Mouse (Mus musculus) myocyte (in vitro differentiated cells): ENCODE measurements around the gene Exoc7. TPM values are rescaled to one million over a fixed set of nuclear protein-coding genes. Genes with fewer than 3 reads are reported as not detected.
A peak's percentile ranks its signal among the peaks of the same experiment; 100 is the strongest.

Experiments used
- H3K27me3 ChIP-seq: one replicate; pipeline ENCODE4 v1.6.1; 2011; ENCODE audit not compliant: control insufficient read depth, insufficient read depth, insufficient read length
- H3K36me3 ChIP-seq: one replicate; pipeline ENCODE4 v1.6.1; 2011; ENCODE audit not compliant: control insufficient read depth, insufficient read depth
- H3K4me2 ChIP-seq: one replicate; pipeline ENCODE4 v1.6.1; 2011; ENCODE audit warnings: low read depth, control low read depth
- H3K4me3 ChIP-seq: one replicate; pipeline ENCODE4 v1.5.1; 2011; ENCODE audit warnings: mild to moderate bottlenecking, control low read depth, moderate library complexity
- H3K79me2 ChIP-seq: one replicate; pipeline ENCODE4 v1.6.1; 2011; ENCODE audit not compliant: control insufficient read depth, insufficient read depth
- H3ac ChIP-seq: one replicate; pipeline ENCODE4 v1.6.1; 2011; ENCODE audit not compliant: control insufficient read depth, insufficient read length
- CEBPB ChIP-seq: IDR thresholded peaks from 2 replicates; pipeline ENCODE4 v1.6.1; 2011; ENCODE audit warnings: mild to moderate bottlenecking, moderate library complexity; ENCODE audit not compliant: poor library complexity, insufficient read depth, severe bottlenecking
- E2F4 ChIP-seq: IDR thresholded peaks from one replicate; pipeline ENCODE4 v1.6.1; 2011; ENCODE audit warnings: mild to moderate bottlenecking, control low read depth, moderate library complexity; ENCODE audit not compliant: insufficient read depth
- MAX ChIP-seq: IDR thresholded peaks from one replicate; pipeline ENCODE4 v1.6.1; 2011; ENCODE audit warnings: low read depth, mild to moderate bottlenecking, control low read depth
- MYOD1 ChIP-seq, 3 experiments: IDR thresholded peaks; one replicate each; pipeline ENCODE4 v1.6.1; 2011; ENCODE audit warnings: control low read depth in 2 of 3, low read depth in 2 of 3, mild to moderate bottlenecking in 2 of 3, moderate library complexity in 1 of 3; ENCODE audit not compliant: insufficient read length in 2 of 3, control insufficient read depth in 1 of 3
- MYOG ChIP-seq, 3 experiments: IDR thresholded peaks; one replicate each; pipeline ENCODE4 v1.6.1; 2011; ENCODE audit warnings: control low read depth in 2 of 3, low read depth in 2 of 3, mild to moderate bottlenecking in 2 of 3; ENCODE audit not compliant: insufficient read length in 2 of 3, control insufficient read depth in 1 of 3, insufficient read depth in 1 of 3
- POLR2A ChIP-seq: IDR thresholded peaks from one replicate; pipeline ENCODE4 v1.6.1; 2011; ENCODE audit warnings: low read depth, mild to moderate bottlenecking, control low read depth, moderate library complexity; ENCODE audit not compliant: insufficient read length
- POLR2AphosphoS2 ChIP-seq: IDR thresholded peaks from one replicate; pipeline ENCODE4 v1.6.1; 2011; ENCODE audit warnings: low read depth, control low read depth; ENCODE audit not compliant: insufficient read length
- REST ChIP-seq: IDR thresholded peaks from one replicate; pipeline ENCODE4 v1.6.1; 2011; ENCODE audit warnings: mild to moderate bottlenecking, control low read depth, moderate library complexity; ENCODE audit not compliant: insufficient read depth, insufficient read length
- SRF ChIP-seq: IDR thresholded peaks from one replicate; pipeline ENCODE4 v1.6.1; 2011; ENCODE audit warnings: low read depth; ENCODE audit not compliant: control insufficient read depth, insufficient read length
- TCF12 ChIP-seq: IDR thresholded peaks from one replicate; pipeline ENCODE4 v1.6.1; 2011; ENCODE audit warnings: mild to moderate bottlenecking, control low read depth; ENCODE audit not compliant: poor library complexity, insufficient read depth, severe bottlenecking
- TCF3 ChIP-seq: IDR thresholded peaks from one replicate; pipeline ENCODE4 v1.6.1; 2011; ENCODE audit warnings: low read depth, control low read depth; ENCODE audit not compliant: insufficient read length
- USF1 ChIP-seq: IDR thresholded peaks from one replicate; pipeline ENCODE4 v1.6.1; 2011; ENCODE audit warnings: low read depth, mild to moderate bottlenecking, control low read depth, moderate library complexity
- polyA plus RNA-seq: library from polyadenylated mRNA; unstranded; fragments of >200 nt; fragmentation: generic; extraction: Trizol; gene quantifications from one replicate; pipeline ENCODE4 v1.2.1, GENCODE M21; 2012; ENCODE audit warnings: missing spikeins

The Exoc7 gene
- polyA plus RNA-seq, 1 experiment = 55.0 TPM

DNA sequence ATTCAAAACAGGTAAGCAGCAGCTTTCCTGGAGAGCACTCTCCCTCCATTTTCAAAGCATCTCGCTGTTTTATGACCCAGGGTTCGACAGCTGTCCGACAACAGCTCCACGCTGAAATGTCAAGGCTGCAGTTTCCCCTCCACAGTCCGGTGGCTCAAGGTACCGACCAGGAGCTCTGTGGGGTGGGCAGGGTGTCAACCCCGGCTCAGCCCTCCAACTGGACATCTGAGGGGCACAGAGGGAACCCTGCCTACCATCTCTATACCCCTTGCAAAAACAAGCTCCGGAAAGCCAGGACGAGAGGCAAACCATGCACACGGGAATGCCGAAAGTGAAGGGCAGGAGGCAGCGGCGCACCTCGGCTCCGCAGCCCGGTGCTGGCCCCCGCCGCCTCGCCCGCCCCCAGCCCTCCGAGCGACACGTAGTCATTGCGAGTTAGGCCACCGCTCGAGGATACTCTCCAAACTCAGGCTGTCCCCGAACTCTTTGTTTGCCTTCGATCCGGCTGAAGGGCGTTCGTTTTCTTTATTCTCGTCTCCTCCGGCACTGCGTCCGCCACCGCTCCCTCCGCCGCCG lies 33.5 kb downstream of the Exoc7 start:
- no peaks in the 10 kb centered on the region for H3K27me3 ChIP-seq
- peak overlapping the region; percentile 86 for H3K4me2 ChIP-seq
- H3K79me2 ChIP-seq = peaks cover 61% of the 10 kb centered on the region
- peak overlapping the region; percentile 68 for H3ac ChIP-seq
- peak overlapping the region; percentile 83 for H3K4me3 ChIP-seq
- no peak for TF ChIP-seq USF1
- no peak for TF ChIP-seq MYOD1 (IDR thresholded peaks at IDR 0.05; ENCODE audit: control insufficient read depth in 1 of 3, insufficient read length in 2 of 3, low read depth in 2 of 3)
- no peak for TF ChIP-seq MYOG (IDR thresholded peaks at IDR 0.05; ENCODE audit: control insufficient read depth in 1 of 3, insufficient read depth in 1 of 3, insufficient read length in 2 of 3, low read depth in 2 of 3)
- no peak for TF ChIP-seq E2F4
- TF ChIP-seq POLR2AphosphoS2 = no peak
- no peak for TF ChIP-seq CEBPB
- no peak for TF ChIP-seq SRF
- no peak for TF ChIP-seq TCF12
- no peak for TF ChIP-seq MAX
- no peak for TF ChIP-seq REST
- no peak for TF ChIP-seq TCF3
- no peak for TF ChIP-seq POLR2A
- peaks cover 19% of the 10 kb centered on the region for H3K36me3 ChIP-seq

DNA sequence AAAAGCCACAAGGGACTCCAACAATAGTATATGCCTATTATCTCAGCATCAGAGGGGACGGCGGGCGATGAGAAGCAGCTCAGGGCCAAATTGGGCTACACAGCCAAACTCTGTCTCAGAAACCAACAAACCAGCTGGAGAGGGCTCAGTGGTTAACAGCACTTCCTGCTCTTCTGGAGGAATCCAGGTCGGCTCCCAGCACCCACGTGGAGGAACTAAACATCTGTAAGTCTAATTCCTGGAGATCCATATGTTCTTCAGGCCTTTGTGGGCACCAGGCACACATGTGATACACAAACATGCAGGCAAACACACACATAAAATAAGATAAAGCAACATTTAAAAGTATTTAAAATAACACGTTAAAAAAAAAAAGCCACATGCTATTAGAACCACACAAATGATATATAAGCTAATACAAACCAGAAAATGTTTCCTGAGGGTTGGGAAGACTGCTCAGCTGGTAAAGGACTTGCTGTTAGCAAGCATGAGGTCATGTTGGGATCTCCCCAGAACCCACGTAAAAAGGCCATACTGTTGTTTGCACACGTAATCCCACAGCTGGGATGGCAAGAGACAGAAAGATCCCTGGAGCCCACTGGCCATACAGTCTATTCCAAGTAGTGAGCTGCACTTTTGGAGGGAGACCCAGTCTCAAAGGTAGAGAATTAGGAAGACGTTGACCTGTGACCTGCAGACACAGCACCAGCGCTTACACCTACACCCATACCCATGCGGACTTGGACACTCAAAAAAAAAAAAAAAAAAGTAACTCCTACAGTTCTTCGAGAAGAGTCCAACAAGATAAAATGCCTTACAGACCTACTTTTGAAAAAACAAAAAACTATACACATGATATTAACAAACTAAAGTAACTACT lies 34.2 kb downstream of the Exoc7 start:
- TF ChIP-seq MAX = no peak
- TF ChIP-seq MYOG (IDR thresholded peaks at IDR 0.05; ENCODE audit: control insufficient read depth in 1 of 3, insufficient read depth in 1 of 3, insufficient read length in 2 of 3, low read depth in 2 of 3) = no peak
- no peak for TF ChIP-seq TCF12
- TF ChIP-seq SRF = no peak
- TF ChIP-seq CEBPB = no peak
- TF ChIP-seq TCF3 = no peak
- no peak for TF ChIP-seq POLR2A
- TF ChIP-seq E2F4 = no peak
- TF ChIP-seq USF1 = no peak
- no peak for TF ChIP-seq REST
- TF ChIP-seq POLR2AphosphoS2 = no peak
- Histone ChIP-seq H3K4me2 (peak overlapping the region; percentile 86), H3K27me3 (no peaks in the 10 kb centered on the region), H3ac (peak overlapping the region; percentile 68), H3K36me3 (peaks cover 24% of the 10 kb centered on the region), H3K79me2 (peaks cover 61% of the 10 kb centered on the region), H3K4me3 (peak overlapping the region; percentile 83)

DNA sequence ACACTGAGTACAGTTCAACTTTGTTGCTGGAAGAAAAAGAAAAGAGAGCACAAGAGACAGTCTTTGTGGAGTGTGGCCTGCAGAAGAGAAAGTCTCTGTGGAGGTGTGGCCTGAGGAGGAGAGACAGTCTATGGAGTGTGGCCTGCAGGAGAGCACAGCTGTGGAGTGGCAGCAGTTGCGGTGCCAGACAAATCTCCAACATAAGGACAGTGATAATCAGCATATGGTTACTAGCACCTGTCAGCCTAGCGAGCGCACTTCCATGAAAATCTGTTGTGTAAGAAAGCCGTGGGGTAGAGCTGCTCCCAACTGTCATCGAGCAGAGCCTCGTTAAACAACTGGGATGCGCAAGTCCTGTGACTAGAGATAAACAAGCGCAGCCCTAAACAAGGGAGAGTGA lies 37.5 kb downstream of the Exoc7 start:
- TF ChIP-seq CEBPB = no peak
- no peak for TF ChIP-seq SRF
- no peak for TF ChIP-seq USF1
- TF ChIP-seq MYOG (IDR thresholded peaks at IDR 0.05; ENCODE audit: control insufficient read depth in 1 of 3, insufficient read depth in 1 of 3, insufficient read length in 2 of 3, low read depth in 2 of 3) = peak; percentile 1 to 95 (median 89)
- peak; percentile 52 for TF ChIP-seq TCF12
- TF ChIP-seq POLR2A = no peak
- peak; percentile 88 for TF ChIP-seq TCF3
- TF ChIP-seq MYOD1 (IDR thresholded peaks at IDR 0.05; ENCODE audit: control insufficient read depth in 1 of 3, insufficient read length in 2 of 3, low read depth in 2 of 3) = peak in 2 of 3 experiments; percentile 89 to 92
- Histone ChIP-seq H3K4me3 (no peak overlapping the region), H3ac (no peak overlapping the region), H3K27me3 (no peaks in the 10 kb centered on the region), H3K79me2 (peaks cover 58% of the 10 kb centered on the region), H3K4me2 (no peak overlapping the region), H3K36me3 (peaks cover 48% of the 10 kb centered on the region)

DNA sequence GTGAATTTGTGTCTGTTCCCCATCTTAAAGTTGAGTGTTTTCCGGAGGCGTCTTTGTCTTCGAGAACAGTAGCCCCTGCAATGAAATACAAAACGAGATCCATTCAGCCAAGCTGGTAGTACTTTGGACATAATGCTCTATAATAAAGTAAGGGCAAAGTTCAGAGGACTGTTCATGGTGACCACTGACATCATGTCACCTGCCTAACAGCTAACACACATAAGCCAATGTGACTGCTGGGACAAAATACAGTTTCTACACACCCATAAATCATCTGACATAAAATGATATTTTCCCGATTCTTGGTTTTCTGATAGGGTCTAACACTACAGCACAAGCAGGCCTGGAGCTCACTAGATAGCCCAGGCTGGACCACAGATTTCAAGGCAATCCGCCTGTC lies 38.7 kb downstream of the Exoc7 start:
- H3K36me3 ChIP-seq = peaks cover 60% of the 10 kb centered on the region

DNA sequence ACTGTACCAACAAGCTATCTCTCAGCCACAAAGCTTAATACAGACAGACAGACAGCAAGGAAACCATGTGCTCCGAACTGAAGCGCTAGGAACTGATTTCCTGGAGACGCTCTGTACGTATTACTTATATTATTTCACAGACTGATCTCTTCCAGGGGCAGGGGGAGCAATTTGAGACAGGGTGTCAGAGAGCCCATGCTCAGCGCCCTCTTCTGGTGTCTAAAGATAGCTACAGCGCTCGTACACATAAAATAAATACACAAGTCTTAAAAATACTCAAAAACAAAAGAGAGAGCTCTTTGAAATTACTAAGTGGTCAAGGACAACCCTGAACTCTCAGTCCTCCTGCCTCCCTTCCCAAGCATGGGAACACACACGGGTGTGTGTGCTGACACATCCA lies 39.4 kb downstream of the Exoc7 start:
- Histone ChIP-seq H3K79me2 (peaks cover 39% of the 10 kb centered on the region), H3K36me3 (peaks cover 66% of the 10 kb centered on the region), H3K4me3 (no peak overlapping the region), H3K27me3 (no peaks in the 10 kb centered on the region), H3ac (no peak overlapping the region), H3K4me2 (no peak overlapping the region)
- TF ChIP-seq E2F4 = no peak
- TF ChIP-seq POLR2AphosphoS2 = no peak
- TF ChIP-seq TCF12 = no peak
- TF ChIP-seq MYOG (IDR thresholded peaks at IDR 0.05; ENCODE audit: control insufficient read depth in 1 of 3, insufficient read depth in 1 of 3, insufficient read length in 2 of 3, low read depth in 2 of 3) = no peak
- TF ChIP-seq MYOD1 (IDR thresholded peaks at IDR 0.05; ENCODE audit: control insufficient read depth in 1 of 3, insufficient read length in 2 of 3, low read depth in 2 of 3) = no peak
- no peak for TF ChIP-seq TCF3
- TF ChIP-seq CEBPB = no peak
- no peak for TF ChIP-seq POLR2A
- no peak for TF ChIP-seq USF1
- no peak for TF ChIP-seq MAX
- TF ChIP-seq SRF = no peak
- TF ChIP-seq REST = no peak

More for the DNA sequence above, 38.7 kb downstream of the Exoc7 start:
- no peaks in the 10 kb centered on the region for H3K27me3 ChIP-seq
- peaks cover 46% of the 10 kb centered on the region for H3K79me2 ChIP-seq
- H3K4me3 ChIP-seq = no peak overlapping the region
- no peak overlapping the region for H3K4me2 ChIP-seq
- H3ac ChIP-seq = no peak overlapping the region
- TF ChIP-seq MYOD1 (IDR thresholded peaks at IDR 0.05; ENCODE audit: control insufficient read depth in 1 of 3, insufficient read length in 2 of 3, low read depth in 2 of 3) = no peak
